Mouse (Mus musculus) cerebellum, adult 11 months (tissue): Measurements from ENCODE around the gene Cd163.
A peak's percentile ranks its signal among the peaks of the same experiment; 100 is the strongest.
"Not testable (repeated sequence)": the region's sequence is repeated elsewhere in the genome, so short reads cannot be mapped to it uniquely, and the experiment has no call there.

Source experiments
- DNase-seq: peaks from one replicate; pipeline ENCODE4 v3.0.0; 2022

Cd163 gene

GRCm38 (mm10) chr6:124304356-124304755 lies at the start of gene Cd163:
Cd163 (plus strand) TSS chr6:124304656.
- no peak for DNase-seq

GRCm38 (mm10) chr6:124255721-124256470 lies 48.6 kb upstream of the Cd163 start:
- DNase-seq = no peak

- peak; percentile 12 for DNase-seq
Observed at GRCm38 (mm10) chr6:124260198-124260931, 44.1 kb upstream of the Cd163 start.

- peak; percentile 17 for DNase-seq
Observed at GRCm38 (mm10) chr6:124262696-124263095, 41.8 kb upstream of the Cd163 start.

GRCm38 (mm10) chr6:124273231-124273880 lies 31.1 kb upstream of the Cd163 start:
- no peak for DNase-seq

GRCm38 (mm10) chr6:124277641-124278040 lies 26.8 kb upstream of the Cd163 start:
- DNase-seq = no peak

GRCm38 (mm10) chr6:124278291-124278690 lies 26.2 kb upstream of the Cd163 start:
- no peak for DNase-seq

- no peak for DNase-seq
Observed at GRCm38 (mm10) chr6:124282731-124283130, 21.7 kb upstream of the Cd163 start.

GRCm38 (mm10) chr6:124297378-124297777 lies 7.1 kb upstream of the Cd163 start:
- DNase-seq = not testable (repeated sequence)

- DNase-seq = no peak
Observed at GRCm38 (mm10) chr6:124301447-124302192, 2.8 kb upstream of the Cd163 start.

- no peak for DNase-seq
Observed at GRCm38 (mm10) chr6:124308935-124309334, 4.5 kb downstream of the Cd163 start.

GRCm38 (mm10) chr6:124312292-124312691 lies 7.8 kb downstream of the Cd163 start:
- no peak for DNase-seq

- DNase-seq = no peak
Observed at GRCm38 (mm10) chr6:124320371-124320770, 15.9 kb downstream of the Cd163 start.

- no peak for DNase-seq
Observed at GRCm38 (mm10) chr6:124321481-124322475, 17.3 kb downstream of the Cd163 start.

- DNase-seq = no peak
Observed at GRCm38 (mm10) chr6:124328394-124328991, 24.0 kb downstream of the Cd163 start.

GRCm38 (mm10) chr6:124329622-124330021 lies 25.2 kb downstream of the Cd163 start:
- no peak for DNase-seq

GRCm38 (mm10) chr6:124345096-124345495 lies 40.6 kb downstream of the Cd163 start:
- no peak for DNase-seq

- DNase-seq = no peak
Observed at GRCm38 (mm10) chr6:124346613-124347012, 42.2 kb downstream of the Cd163 start.

- DNase-seq = no peak
Observed at GRCm38 (mm10) chr6:124353246-124353645, 48.8 kb downstream of the Cd163 start.

GRCm38 (mm10) chr6:124358953-124359352 lies 54.5 kb downstream of the Cd163 start:
- DNase-seq = no peak

GRCm38 (mm10) chr6:124360549-124360948 lies 56.1 kb downstream of the Cd163 start:
- no peak for DNase-seq
